In genomic region chr9:66060986-66061385, GRCm38 (mm10) we compare ENCODE assay signal across 8 mouse cellular contexts. TPM values are rescaled to one million over a fixed set of nuclear protein-coding genes. Genes with fewer than 3 reads are reported as not detected.
A peak's percentile ranks its signal among the peaks of the same experiment; 100 is the strongest.
DNase-seq lines count a peak whose midpoint lies in the region; ATAC-seq lines count a peak whose summit lies in the region.

No protein-coding gene starts in this region.

- H3K4me3 ChIP-seq in heart, embryonic 14.5 days (ENCODE audit: control insufficient read depth in 1 of 2, insufficient read depth in 1 of 2, low read depth in 1 of 2, low read length in 2 of 2) = peak overlapping the region; percentile 74 to 83
- peak overlapping the region; percentile 74 for H3K4me3 ChIP-seq in hindbrain, embryonic 15.5 days

- peaks cover 3 to 15% of the 10 kb centered on the region in 2 experiments for H3K4me1 ChIP-seq in heart, embryonic 14.5 days (ENCODE audit: control insufficient read depth in 2 of 2, insufficient read depth in 2 of 2, low read length in 2 of 2)
- peaks cover 28% of the 10 kb centered on the region for H3K4me1 ChIP-seq in hindbrain, embryonic 15.5 days (replicated peaks)

- WGBS in heart, embryonic 14.5 days = 28% methylated on average over 4 of the region's 4 CpGs
- WGBS in hindbrain, embryonic 15.5 days = 32% methylated on average over 4 of the region's 4 CpGs

- DNase-seq in heart, postnatal 36 days = no peak
- DNase-seq in brain, adult 2 months (ENCODE audit: low read depth, low spot score) = peak; percentile 26
- DNase-seq in naive thymus-derived CD4-positive, alpha-beta T cell, adult 2 months (ENCODE audit: low read depth) = peak; percentile 14
- no peak for DNase-seq in urinary bladder, postnatal 4 days (ENCODE audit: low spot score in 2 of 2)
- DNase-seq in spleen, adult 12 weeks (ENCODE audit: low spot score) = no peak
- no peak for DNase-seq in adrenal gland, adult 8-10 months

- no peak for ATAC-seq in heart, embryonic 14.5 days (ENCODE audit: insufficient number of reproducible peaks, insufficient read depth, low FRiP score, low read depth)
- ATAC-seq in hindbrain, embryonic 15.5 days (ENCODE audit: low FRiP score, low read depth) = no peak

- H3K36me3 ChIP-seq in heart, embryonic 14.5 days (ENCODE audit: control insufficient read depth, insufficient read depth, low read length) = peaks cover 42% of the 10 kb centered on the region
- peaks cover 33% of the 10 kb centered on the region for H3K36me3 ChIP-seq in hindbrain, embryonic 15.5 days

- H3K9me3 ChIP-seq in heart, embryonic 14.5 days (ENCODE audit: control insufficient read depth, low read length) = no peaks in the 10 kb centered on the region
- no peaks in the 10 kb centered on the region for H3K9me3 ChIP-seq in hindbrain, embryonic 15.5 days

- 0 out of 4 replicates have a peak overlapping the region, but pooled peaks of 1 of the 2 experiments have one; percentile 33 for H3K27ac ChIP-seq in heart, embryonic 14.5 days (replicated peaks in 1 of 2; ENCODE audit: control insufficient read depth in 1 of 2, insufficient read depth in 1 of 2, low read depth in 2 of 2, low read length in 2 of 2)
- peak overlapping the region; percentile 87 for H3K27ac ChIP-seq in hindbrain, embryonic 15.5 days (replicated peaks)

- no peaks in the 10 kb centered on the region for H3K27me3 ChIP-seq in heart, embryonic 14.5 days (ENCODE audit: control insufficient read depth, insufficient read depth, low read length)
- no peaks in the 10 kb centered on the region for H3K27me3 ChIP-seq in hindbrain, embryonic 15.5 days

- peak overlapping the region; percentile 87 for H3K9ac ChIP-seq in heart, embryonic 14.5 days (ENCODE audit: low read length)
- H3K9ac ChIP-seq in hindbrain, embryonic 15.5 days = peak overlapping the region; percentile 87

- intact Hi-C loops in heart, postnatal 36 days (cut with DNase I) = loop anchor here (2.0 to 5.0 kb wide), 2 partner anchors 64 to 154 kb away; partner anchors contain the start of genes Csnk1g1 and Trip4

- H3K4me2 ChIP-seq in heart, embryonic 14.5 days (ENCODE audit: low read length) = peak overlapping the region; percentile 88
- peak overlapping the region; percentile 80 for H3K4me2 ChIP-seq in hindbrain, embryonic 15.5 days

RNA-seq across cellular contexts. Expression of gene Ppib, which starts 1.0 kb away (rescaled TPM):
- 362 and 403 TPM in 2 replicates for polyA plus RNA-seq in heart, embryonic 14.5 days (2014; fragmentation: Nextera tagmentation; extraction: Ambion mirVana)
- 100 to 1,000 TPM; 123 to 129 TPM for total RNA-seq in heart, postnatal 36 days (2021)
- 346 and 359 TPM in 2 replicates for polyA plus RNA-seq in hindbrain, embryonic 15.5 days (2015; fragmentation: Nextera tagmentation; extraction: Ambion mirVana)
- total RNA-seq in adrenal gland, adult 8-10 months (2022) = 100 to 1,000 TPM; 295 to 314 (median 303) TPM

RNA-seq across cellular contexts. Expression of gene Snx22, which starts 8.5 kb away (rescaled TPM):
- 1.2 and 1.6 TPM in 2 replicates for polyA plus RNA-seq in heart, embryonic 14.5 days (2014; fragmentation: Nextera tagmentation; extraction: Ambion mirVana)
- under 1 TPM; 0.57 to 0.86 TPM for total RNA-seq in heart, postnatal 36 days (2021)
- 9.1 and 11.6 TPM in 2 replicates for polyA plus RNA-seq in hindbrain, embryonic 15.5 days (2015; fragmentation: Nextera tagmentation; extraction: Ambion mirVana)
- 1 to 10 TPM in 1 of 4 experiments, under 1 TPM in 3; 0.09 to 1.1 (median 0.60) TPM for total RNA-seq in adrenal gland, adult 8-10 months (2022)

Comparison
In these comparisons a context has a peak if more than half of its experiments do, and no peak if none do; other contexts are left out.
1. DNase-seq: peak in brain, adult 2 months (single experiment) and naive thymus-derived CD4-positive, alpha-beta T cell, adult 2 months (single experiment); none in heart, postnatal 36 days (0 of 2), urinary bladder, postnatal 4 days (0 of 2), spleen, adult 12 weeks (single experiment) and adrenal gland, adult 8-10 months (single experiment).